Mouse (Mus musculus) midbrain, embryonic 15.5 days (tissue): Measurements from ENCODE around the gene AI597479. TPM values are rescaled to one million over a fixed set of nuclear protein-coding genes. Genes with fewer than 3 reads are reported as not detected.
"Not testable (repeated sequence)": the region's sequence is repeated elsewhere in the genome, so short reads cannot be mapped to it uniquely, and the experiment has no call there.

Experiments
- ATAC-seq: fragments of 200-750 bp; cut with Nextera tagmentation; replicated peaks from 2 replicates; pipeline ENCODE4 v1.8.0; 2017; ENCODE audit warnings: moderate TSS enrichment
- H3K27ac ChIP-seq: fragments of 300-500 bp; sonication (generic); 2 replicates; pipeline ENCODE4 v1.5.1; 2015; ENCODE audit warnings: mild to moderate bottlenecking, inconsistent platforms
- H3K27me3 ChIP-seq: fragments of 300-500 bp; sonication (generic); replicated peaks from 2 replicates; pipeline ENCODE4 v1.6.1; 2015; ENCODE audit warnings: inconsistent platforms
- H3K36me3 ChIP-seq: fragments of 300-500 bp; sonication (generic); replicated peaks from 2 replicates; pipeline ENCODE4 v1.6.1; 2015; ENCODE audit warnings: inconsistent platforms
- H3K4me1 ChIP-seq: fragments of 300-500 bp; sonication (generic); 2 replicates; pipeline ENCODE4 v1.6.1; 2015; ENCODE audit warnings: inconsistent platforms
- H3K4me2 ChIP-seq: fragments of 300-500 bp; sonication (generic); 2 replicates; pipeline ENCODE4 v1.6.1; 2015; ENCODE audit warnings: inconsistent platforms, mild to moderate bottlenecking, moderate library complexity
- H3K4me3 ChIP-seq: fragments of 300-500 bp; sonication (generic); 2 replicates; pipeline ENCODE4 v1.5.1; 2015; ENCODE audit warnings: mild to moderate bottlenecking, inconsistent platforms
- H3K9ac ChIP-seq: fragments of 300-500 bp; sonication (generic); 2 replicates; pipeline ENCODE4 v1.6.1; 2015; ENCODE audit warnings: mild to moderate bottlenecking, inconsistent platforms
- H3K9me3 ChIP-seq: fragments of 300-500 bp; sonication (generic); 2 replicates; pipeline ENCODE4 v1.6.1; 2016; ENCODE audit warnings: inconsistent platforms
- WGBS: fragments of 180-500 bp; shearing (Covaris S2); methylation state at CpG from one replicate; pipeline ENCODE4 v1.1.7; 2015; ENCODE audit warnings: mixed read lengths; 5-methylcytosine and 5-hydroxymethylcytosine counted together
- polyA plus RNA-seq: library from polyadenylated mRNA; unstranded; fragments of >200 nt; fragmentation: Nextera tagmentation; extraction: Ambion mirVana; gene quantifications from 2 replicates; pipeline ENCODE4 v1.2.1, GENCODE M21; 2015

The AI597479 gene
- polyA plus RNA-seq, 1 experiment from 2014 or later = 54.5 TPM

DNA sequence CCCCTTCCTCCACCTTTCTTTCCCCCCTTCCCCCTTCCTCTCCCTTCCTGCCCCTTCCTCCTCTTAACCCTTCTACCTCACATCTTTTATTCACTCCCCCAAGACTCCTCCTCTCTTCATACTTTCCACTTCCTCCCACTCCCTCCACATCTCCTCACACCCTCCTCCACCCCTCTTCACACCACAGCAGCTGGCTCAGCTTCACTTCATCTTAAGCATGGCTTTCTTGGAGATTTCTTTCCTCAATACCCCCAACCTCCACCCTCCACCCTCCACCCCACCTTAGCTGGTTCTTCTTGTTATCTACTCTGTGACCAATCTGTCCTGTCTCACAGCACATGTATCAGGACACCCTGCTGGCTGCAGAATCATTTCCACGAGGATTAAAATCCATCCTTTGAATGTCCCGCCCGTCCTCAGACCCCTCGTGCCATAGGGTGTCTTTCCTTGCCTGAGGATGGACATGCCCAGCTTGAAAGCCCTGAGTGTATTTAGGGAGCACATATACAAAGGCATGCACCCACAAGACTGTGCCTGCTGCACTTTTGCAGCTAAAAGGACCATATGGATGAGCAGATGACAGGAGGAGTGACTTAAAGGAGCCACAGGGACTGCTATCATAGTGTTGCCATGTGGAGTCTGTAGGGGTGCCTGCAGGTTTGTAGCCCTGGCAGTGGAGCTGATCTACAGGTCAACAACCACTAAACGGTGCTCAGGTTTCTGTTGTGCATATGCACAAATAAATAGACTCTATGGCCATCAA is 31.9 kb downstream of the AI597479 start:
- Histone ChIP-seq H3K36me3 (no peaks in the 10 kb centered on the region), H3K27ac (no peak overlapping the region)
- WGBS = 68% methylated on average over 5 of the region's 5 CpGs

DNA sequence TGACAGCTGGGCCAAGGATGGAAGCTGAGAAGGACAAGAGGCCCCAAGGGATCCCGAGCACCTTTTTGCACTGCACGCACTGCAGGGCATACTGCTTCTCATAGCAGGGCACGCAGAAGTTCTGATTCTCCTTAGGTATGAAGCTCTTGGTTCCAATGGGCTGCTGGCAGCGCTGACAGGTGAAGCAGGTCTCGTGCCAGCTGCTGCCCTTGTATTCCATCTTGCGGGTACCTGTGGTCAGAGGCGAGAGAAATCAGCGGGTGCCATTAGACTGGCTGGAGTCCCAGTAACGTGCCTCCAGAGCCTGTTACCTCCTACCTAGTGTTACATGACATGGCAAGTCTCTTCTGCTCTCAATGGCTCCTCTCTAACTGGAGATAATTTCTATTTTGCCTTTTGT is 33.1 kb downstream of the AI597479 start:
- no peak overlapping the region for H3K4me2 ChIP-seq
- H3K9me3 ChIP-seq = no peaks in the 10 kb centered on the region
- no peaks in the 10 kb centered on the region for H3K27me3 ChIP-seq
- no peak for ATAC-seq
- H3K27ac ChIP-seq = no peak overlapping the region
- H3K4me3 ChIP-seq = no peak overlapping the region
- no peaks in the 10 kb centered on the region for H3K36me3 ChIP-seq
- H3K4me1 ChIP-seq = no peaks in the 10 kb centered on the region
- H3K9ac ChIP-seq = no peak overlapping the region
- WGBS = 90% methylated on average over 9 of the region's 9 CpGs

More for the DNA sequence above, 31.9 kb downstream of the AI597479 start:
- no peaks in the 10 kb centered on the region for H3K4me1 ChIP-seq
- no peak for ATAC-seq
- H3K4me2 ChIP-seq = no peak overlapping the region
- H3K27me3 ChIP-seq = no peaks in the 10 kb centered on the region
- no peaks in the 10 kb centered on the region for H3K9me3 ChIP-seq
- no peak overlapping the region for H3K9ac ChIP-seq
- no peak overlapping the region for H3K4me3 ChIP-seq

DNA sequence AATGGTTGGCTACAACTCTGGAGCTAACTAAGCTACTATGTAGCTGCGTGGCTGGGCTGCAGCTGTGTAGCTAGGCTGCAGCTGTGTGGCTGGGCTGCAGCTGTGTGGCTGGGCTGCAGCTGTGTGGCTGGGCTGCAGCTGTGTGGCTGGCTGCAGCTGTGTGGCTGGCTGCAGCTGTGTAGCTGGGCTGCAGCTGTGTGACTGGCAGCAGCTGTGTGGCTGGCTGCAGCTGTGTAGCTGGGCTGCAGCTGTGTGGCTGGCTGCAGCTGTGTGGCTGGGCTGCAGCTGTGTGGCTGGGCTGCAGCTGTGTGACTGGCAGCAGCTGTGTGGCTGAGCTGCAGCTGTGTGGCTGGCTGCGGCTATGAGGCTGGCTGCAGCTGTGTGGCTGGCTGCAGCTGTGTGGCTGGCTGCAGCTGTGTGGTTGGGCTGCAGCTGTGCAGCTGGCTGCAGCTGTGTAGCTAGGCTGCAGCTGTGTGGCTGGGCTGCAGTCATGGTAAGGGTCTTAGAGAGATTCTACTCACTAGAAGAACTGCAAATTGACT is 38.0 kb downstream of the AI597479 start:
- H3K9ac ChIP-seq, H3K4me1 ChIP-seq, ATAC-seq, H3K4me3 ChIP-seq, H3K36me3 ChIP-seq, H3K27me3 ChIP-seq, H3K9me3 ChIP-seq, H3K27ac ChIP-seq, H3K4me2 ChIP-seq: not testable (repeated sequence)
- 95% methylated on average over 2 of the region's 2 CpGs for WGBS

DNA sequence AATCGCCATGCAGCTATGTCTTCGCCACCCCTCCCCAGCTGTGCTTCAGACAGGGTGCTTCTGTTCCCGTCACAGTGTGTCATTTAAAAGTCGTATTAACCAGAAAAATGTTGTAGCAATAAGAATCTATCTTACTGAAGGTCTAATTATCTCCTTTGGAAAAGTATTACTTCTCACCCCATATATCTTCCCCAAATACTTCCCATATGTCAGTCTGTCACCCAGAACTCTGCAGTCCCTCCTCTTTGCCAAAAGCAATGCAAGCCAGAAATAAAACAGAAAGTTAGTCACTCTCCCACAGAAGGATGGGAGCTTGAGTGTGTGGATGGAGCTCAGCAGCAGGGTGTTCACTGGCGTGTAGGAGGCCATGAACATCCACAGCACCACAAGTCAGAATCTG is 38.8 kb downstream of the AI597479 start:
- Histone ChIP-seq H3K4me1 (no peaks in the 10 kb centered on the region), H3K27ac (no peak overlapping the region), H3K27me3 (no peaks in the 10 kb centered on the region), H3K4me2 (no peak overlapping the region), H3K4me3 (no peak overlapping the region), H3K9me3 (no peaks in the 10 kb centered on the region), H3K9ac (no peak overlapping the region), H3K36me3 (no peaks in the 10 kb centered on the region)
- no peak for ATAC-seq
- WGBS = 87% methylated on average over 5 of the region's 5 CpGs

DNA sequence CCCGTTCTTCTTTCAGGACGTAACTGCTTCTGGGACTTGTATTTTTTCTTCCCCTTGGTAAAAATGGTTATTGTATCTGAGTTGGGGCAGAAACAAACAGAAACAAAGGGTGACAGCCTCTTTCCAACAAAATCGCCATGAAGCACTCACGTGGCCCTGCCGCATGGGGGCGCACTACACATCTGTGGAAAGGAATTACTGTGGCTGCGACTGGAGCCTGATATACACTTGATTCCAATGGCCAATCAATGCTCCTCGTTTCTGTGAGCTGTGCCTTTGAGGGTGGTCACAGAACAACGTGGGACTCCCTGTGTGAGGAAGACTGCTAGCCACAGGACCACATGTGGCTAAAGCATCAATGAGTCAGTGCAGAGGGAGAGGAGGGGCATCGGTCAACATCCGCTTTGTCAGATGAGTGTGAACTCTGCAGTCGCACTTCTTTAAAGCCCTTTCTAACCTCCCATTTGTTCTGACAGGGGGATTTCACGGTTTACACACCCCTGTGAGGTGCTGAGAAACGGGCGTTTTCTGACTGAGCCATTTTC is 39.8 kb downstream of the AI597479 start:
- no peak for ATAC-seq
- Histone ChIP-seq H3K4me2 (no peak overlapping the region), H3K27ac (no peak overlapping the region)

DNA sequence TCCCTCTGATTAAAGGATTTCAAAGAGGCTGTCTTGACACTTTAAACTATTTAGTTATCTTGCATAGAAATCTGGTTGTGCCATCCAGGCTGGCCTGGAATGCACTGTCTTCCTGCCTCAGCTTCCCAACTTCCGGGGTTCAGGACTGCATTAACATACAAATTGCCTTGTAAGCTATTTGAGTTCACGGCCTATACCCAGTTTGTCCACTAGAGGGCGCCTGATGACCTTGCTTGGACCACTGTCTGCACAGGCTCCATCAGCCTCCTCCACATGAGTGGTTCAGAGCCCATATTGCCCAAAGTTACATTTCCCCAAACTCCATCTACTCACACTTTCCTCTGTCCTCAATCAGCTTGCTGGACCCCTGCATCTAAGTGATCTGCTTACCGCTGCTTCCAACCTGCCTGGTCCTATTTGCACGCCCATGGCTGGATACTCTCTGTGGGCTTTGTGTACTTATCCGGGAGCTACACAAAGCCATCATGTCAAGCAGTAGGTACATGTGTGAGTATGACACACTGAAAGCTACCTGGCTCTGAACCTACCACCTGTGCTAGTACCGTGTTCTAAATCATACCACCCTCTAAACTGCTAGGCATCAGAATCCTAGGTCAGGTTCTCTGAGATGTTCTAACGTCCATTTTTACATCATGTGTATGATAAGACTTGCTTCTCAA is 41.2 kb downstream of the AI597479 start:
- 52% methylated on average over 8 of the region's 8 CpGs for WGBS
- no peak overlapping the region for H3K4me3 ChIP-seq
- no peak overlapping the region for H3K4me2 ChIP-seq
- H3K4me1 ChIP-seq = no peaks in the 10 kb centered on the region
- no peak overlapping the region for H3K9ac ChIP-seq
- H3K27ac ChIP-seq = no peak overlapping the region
- no peaks in the 10 kb centered on the region for H3K36me3 ChIP-seq
- H3K9me3 ChIP-seq = no peaks in the 10 kb centered on the region
- peak; percentile 92 for ATAC-seq
- H3K27me3 ChIP-seq = no peaks in the 10 kb centered on the region

More for the DNA sequence above, 39.8 kb downstream of the AI597479 start:
- Histone ChIP-seq H3K4me1 (no peaks in the 10 kb centered on the region), H3K4me3 (no peak overlapping the region), H3K27me3 (no peaks in the 10 kb centered on the region), H3K9ac (no peak overlapping the region), H3K9me3 (no peaks in the 10 kb centered on the region), H3K36me3 (no peaks in the 10 kb centered on the region)
- 74% methylated on average over 15 of the region's 15 CpGs for WGBS

DNA sequence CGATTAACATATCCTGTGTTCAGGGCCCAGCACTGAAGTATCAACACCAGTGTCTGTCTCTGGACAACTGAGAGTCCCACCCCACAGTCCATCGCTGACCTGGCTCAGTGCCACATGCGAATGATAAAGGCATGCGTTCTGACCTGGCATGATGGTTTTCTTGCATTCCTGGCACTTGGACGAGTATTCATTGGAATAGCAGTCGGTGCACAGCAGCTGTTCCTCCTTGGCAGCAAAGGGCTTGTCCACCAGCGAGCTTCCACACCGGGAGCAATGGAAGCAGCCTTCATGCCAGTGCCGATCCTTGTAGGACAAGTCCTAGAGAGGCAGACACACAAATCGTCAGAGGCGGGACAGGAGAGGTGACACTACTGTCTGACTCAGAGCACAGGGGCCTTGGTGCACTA is 43.0 kb downstream of the AI597479 start:
- Histone ChIP-seq H3K9me3 (no peaks in the 10 kb centered on the region), H3K4me1 (no peaks in the 10 kb centered on the region), H3K9ac (no peak overlapping the region), H3K36me3 (no peaks in the 10 kb centered on the region), H3K4me2 (no peak overlapping the region), H3K27ac (no peak overlapping the region), H3K4me3 (no peak overlapping the region), H3K27me3 (no peaks in the 10 kb centered on the region)
- 83% methylated on average over 11 of the region's 11 CpGs for WGBS
- no peak for ATAC-seq

DNA sequence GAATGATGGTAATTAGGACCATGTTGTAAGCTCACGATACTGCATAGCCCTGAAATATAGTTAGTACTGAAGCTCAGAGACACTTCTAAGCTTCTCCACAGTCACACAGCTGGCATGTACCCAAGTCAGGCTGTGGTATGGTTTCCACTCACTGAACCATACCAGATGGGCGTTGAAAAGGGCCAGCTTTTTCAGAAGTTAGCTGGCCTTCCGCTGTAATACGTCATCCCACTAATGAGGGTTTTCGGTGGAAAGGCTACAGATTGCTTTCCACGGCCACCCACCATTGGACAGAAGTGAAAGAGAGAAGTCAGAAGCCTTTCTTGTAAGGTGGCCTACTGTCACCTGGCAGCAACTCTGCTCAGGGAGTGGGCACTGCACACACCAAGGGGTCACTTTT is 44.3 kb downstream of the AI597479 start:
- H3K4me2 ChIP-seq = no peak overlapping the region
- H3K9me3 ChIP-seq = no peaks in the 10 kb centered on the region
- ATAC-seq = no peak
- H3K4me3 ChIP-seq = no peak overlapping the region
- no peak overlapping the region for H3K27ac ChIP-seq
- H3K27me3 ChIP-seq = no peaks in the 10 kb centered on the region
- 81% methylated on average over 6 of the region's 6 CpGs for WGBS
- no peak overlapping the region for H3K9ac ChIP-seq
- H3K4me1 ChIP-seq = no peaks in the 10 kb centered on the region
- no peaks in the 10 kb centered on the region for H3K36me3 ChIP-seq

DNA sequence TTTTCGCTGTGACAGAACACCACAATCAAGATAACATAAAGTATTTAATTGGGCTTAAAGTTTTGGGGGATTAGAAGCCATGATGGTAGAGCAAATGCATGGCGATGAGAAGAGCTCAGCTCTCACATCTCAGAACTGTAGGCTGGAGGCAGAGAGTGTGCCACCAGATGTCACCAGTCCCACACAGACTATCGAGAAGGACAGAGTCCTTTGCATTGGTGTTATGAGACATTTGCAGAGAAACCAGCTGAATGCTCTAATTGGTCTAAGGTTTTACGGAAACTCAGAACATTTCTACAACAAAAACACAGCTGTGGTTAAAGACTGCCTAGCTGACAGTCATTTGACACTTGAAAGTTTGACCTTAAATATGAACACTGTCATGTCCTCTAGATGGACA is 44.8 kb downstream of the AI597479 start:
- Histone ChIP-seq H3K9me3 (no peaks in the 10 kb centered on the region), H3K27ac (no peak overlapping the region), H3K27me3 (no peaks in the 10 kb centered on the region), H3K4me1 (no peaks in the 10 kb centered on the region), H3K36me3 (no peaks in the 10 kb centered on the region), H3K9ac (no peak overlapping the region), H3K4me3 (no peak overlapping the region), H3K4me2 (no peak overlapping the region)
- WGBS = 82% methylated on average over 4 of the region's 4 CpGs
- ATAC-seq = no peak

DNA sequence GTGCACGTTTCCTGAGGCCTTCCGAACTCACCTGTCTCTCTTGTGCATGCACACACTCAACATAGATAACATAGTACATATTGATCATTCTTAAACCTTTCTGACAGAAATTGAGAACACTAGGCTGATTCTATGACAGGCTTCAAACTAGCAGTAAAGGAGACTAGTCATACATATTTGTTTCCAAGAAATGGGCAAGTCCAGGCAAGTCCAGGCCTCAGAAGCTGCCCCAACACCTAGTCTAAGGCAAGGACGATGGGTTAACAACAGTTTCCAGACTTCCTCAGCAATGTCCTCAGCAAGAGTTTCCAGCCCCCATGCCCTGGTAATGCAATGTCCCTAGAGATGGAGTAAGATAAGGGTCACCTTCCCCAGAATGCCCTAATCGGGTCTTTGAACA is 45.3 kb downstream of the AI597479 start:
- no peak for ATAC-seq
- 92% methylated on average over 4 of the region's 4 CpGs for WGBS
- Histone ChIP-seq H3K36me3 (no peaks in the 10 kb centered on the region), H3K9ac (no peak overlapping the region), H3K27ac (no peak overlapping the region), H3K4me3 (no peak overlapping the region), H3K4me2 (no peak overlapping the region), H3K9me3 (no peaks in the 10 kb centered on the region), H3K27me3 (no peaks in the 10 kb centered on the region), H3K4me1 (no peaks in the 10 kb centered on the region)

DNA sequence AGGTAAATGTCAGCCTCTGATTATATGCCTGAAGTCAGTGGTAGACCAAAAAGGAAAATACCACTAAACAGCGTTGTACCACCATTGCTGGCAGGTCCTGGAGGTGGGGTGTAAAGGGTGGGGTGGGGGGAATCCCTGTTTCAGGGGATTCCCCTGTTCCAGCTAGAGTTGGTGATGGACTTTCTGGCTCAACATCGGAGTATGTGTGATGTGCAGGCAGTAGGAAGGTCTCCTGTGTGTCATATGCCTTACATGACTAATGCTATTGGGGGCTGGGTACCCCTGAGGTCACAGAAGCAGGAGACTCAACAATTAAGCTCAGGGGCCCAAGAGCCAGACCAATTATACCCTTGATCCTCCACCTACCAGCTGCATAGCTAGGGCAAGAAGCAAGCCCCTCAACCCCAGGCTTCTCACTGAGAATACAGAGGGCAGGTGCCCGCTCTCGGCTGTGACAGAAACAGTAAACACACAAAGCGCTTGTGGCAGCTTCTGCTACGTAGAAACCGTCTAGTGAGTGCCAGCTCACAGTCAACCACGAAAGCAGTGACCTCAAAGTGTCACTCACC is 45.9 kb downstream of the AI597479 start:
- no peaks in the 10 kb centered on the region for H3K27me3 ChIP-seq
- H3K4me1 ChIP-seq = no peaks in the 10 kb centered on the region
- no peak overlapping the region for H3K27ac ChIP-seq
- H3K36me3 ChIP-seq = no peaks in the 10 kb centered on the region
- WGBS = 92% methylated on average over 8 of the region's 8 CpGs
- ATAC-seq = no peak
- no peaks in the 10 kb centered on the region for H3K9me3 ChIP-seq
- H3K4me3 ChIP-seq = no peak overlapping the region
- no peak overlapping the region for H3K9ac ChIP-seq
- no peak overlapping the region for H3K4me2 ChIP-seq

DNA sequence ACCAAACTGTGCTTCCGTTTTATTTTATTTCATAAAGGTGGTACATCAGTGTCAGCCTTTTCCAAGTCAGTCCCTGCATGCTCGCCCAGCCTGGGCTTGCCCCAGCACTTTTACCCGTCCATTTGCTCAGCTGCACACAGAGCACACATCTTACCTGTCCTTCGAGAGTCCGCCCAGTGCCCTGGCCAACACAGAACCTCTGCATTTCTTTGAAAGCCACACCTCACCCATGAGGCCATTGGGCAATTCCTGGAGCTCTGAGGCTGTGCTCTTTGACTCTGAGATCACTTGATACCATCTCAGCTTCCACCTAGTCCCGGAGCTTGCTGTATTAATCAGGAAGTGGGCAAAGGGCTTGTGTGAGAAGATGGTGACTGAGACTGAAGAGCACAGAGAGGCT is 46.9 kb downstream of the AI597479 start:
- Histone ChIP-seq H3K4me2 (no peak overlapping the region), H3K9me3 (no peaks in the 10 kb centered on the region)
- 86% methylated on average over 6 of the region's 6 CpGs for WGBS

More for the DNA sequence above, 46.9 kb downstream of the AI597479 start:
- Histone ChIP-seq H3K4me1 (no peaks in the 10 kb centered on the region), H3K4me3 (no peak overlapping the region), H3K9ac (no peak overlapping the region), H3K27ac (no peak overlapping the region), H3K36me3 (no peaks in the 10 kb centered on the region), H3K27me3 (no peaks in the 10 kb centered on the region)
- no peak for ATAC-seq
